8 mouse cellular contexts compared by ENCODE assay signal in genomic region chr11:116623281-116624124, GRCm38 (mm10). TPM values are rescaled to one million over a fixed set of nuclear protein-coding genes. Genes with fewer than 3 reads are reported as not detected.
DNase-seq lines count a peak whose midpoint lies in the region; ATAC-seq and TF ChIP-seq lines count a peak whose summit lies in the region.

No protein-coding gene starts in this region.

- peaks cover 39% of the 10 kb centered on the region for H3K4me1 ChIP-seq in embryonic facial prominence, embryonic 13.5 days
- H3K4me1 ChIP-seq in intestine, embryonic 14.5 days (replicated peaks; ENCODE audit: control insufficient read depth, insufficient read depth, low read length), result peaks cover 40% of the 10 kb centered on the region

- no peak for ATAC-seq in embryonic facial prominence, embryonic 13.5 days (ENCODE audit: insufficient number of reproducible peaks, insufficient read depth, low FRiP score, low TSS enrichment, low read depth)
- ATAC-seq in intestine, embryonic 14.5 days (replicated peaks; ENCODE audit: low FRiP score, low TSS enrichment, low read depth), result peak; percentile 45
- ATAC-seq in megakaryocyte, adult 5-6 weeks (ENCODE audit: poor library complexity, severe bottlenecking), result peak; percentile 11
- ATAC-seq in megakaryocyte-erythroid progenitor cell, adult 5-6 weeks (replicated peaks; ENCODE audit: low FRiP score, low TSS enrichment, poor library complexity, severe bottlenecking), result no peak

- intact Hi-C loops in left cerebral cortex, adult 2 months (cut with DNase I), result no loop called here

- H3K4me3 ChIP-seq in left cerebral cortex, adult 2 months, result peak overlapping the region; percentile 46
- H3K4me3 ChIP-seq in embryonic facial prominence, embryonic 13.5 days, result peak overlapping the region; percentile 61
- H3K4me3 ChIP-seq in intestine, embryonic 14.5 days (ENCODE audit: low read depth, low read length), result peak overlapping the region; percentile 60

- 0 out of 2 replicates have a peak overlapping the region, but pooled peaks have one; percentile 36 for H3K27ac ChIP-seq in left cerebral cortex, adult 2 months
- no peak overlapping the region for H3K27ac ChIP-seq in embryonic facial prominence, embryonic 13.5 days
- no peak overlapping the region for H3K27ac ChIP-seq in intestine, embryonic 14.5 days (ENCODE audit: low read depth)

- H3K4me2 ChIP-seq in embryonic facial prominence, embryonic 13.5 days, result peak overlapping the region; percentile 88
- H3K4me2 ChIP-seq in intestine, embryonic 14.5 days (ENCODE audit: low read length), result peak overlapping the region; percentile 83

- WGBS in embryonic facial prominence, embryonic 13.5 days, result 5% methylated on average over 40 of the region's 40 CpGs
- 7% methylated on average over 40 of the region's 40 CpGs for WGBS in intestine, embryonic 14.5 days

- TF ChIP-seq CTCF in left cerebral cortex, adult 2 months (IDR thresholded peaks at IDR 0.05), result no peak

- peaks cover 14% of the 10 kb centered on the region; the same call in 1 of the 2 replicates for H3K27me3 ChIP-seq in embryonic facial prominence, embryonic 13.5 days
- no peaks in the 10 kb centered on the region for H3K27me3 ChIP-seq in intestine, embryonic 14.5 days (replicated peaks; ENCODE audit: control insufficient read depth, insufficient read depth, low read length)

- DNase-seq in left cerebral cortex, adult 2 months (ENCODE audit: extremely low spot score in 1 of 2, low spot score in 2 of 2), result no peak
- no peak for DNase-seq in left cerebral cortex, adult 8-10 months (ENCODE audit: low spot score in 2 of 2)
- no peak for DNase-seq in intestine, embryonic 14.5 days (ENCODE audit: low spot score)
- no peak for DNase-seq in embryo, embryonic 11 days
- no peak for DNase-seq in layer of hippocampus, postnatal 36 days

- H3K36me3 ChIP-seq in embryonic facial prominence, embryonic 13.5 days, result no peaks in the 10 kb centered on the region
- H3K36me3 ChIP-seq in intestine, embryonic 14.5 days (ENCODE audit: control insufficient read depth, insufficient read depth, low read length), result no peaks in the 10 kb centered on the region

- no peaks in the 10 kb centered on the region for H3K9me3 ChIP-seq in embryonic facial prominence, embryonic 13.5 days
- H3K9me3 ChIP-seq in intestine, embryonic 14.5 days (ENCODE audit: control insufficient read depth, low read length), result no peaks in the 10 kb centered on the region

- peak overlapping the region; percentile 76 for H3K9ac ChIP-seq in embryonic facial prominence, embryonic 13.5 days
- H3K9ac ChIP-seq in intestine, embryonic 14.5 days (ENCODE audit: low read length), result peak overlapping the region; percentile 51

RNA-seq across cellular contexts. Expression of gene Rhbdf2, which starts 3.3 kb away (rescaled TPM):
- total RNA-seq in left cerebral cortex, adult 2 months (2021), result 1 to 10 TPM; 1.9 to 2.0 TPM
- 1 to 10 TPM; 1.1 to 1.6 (median 1.3) TPM for total RNA-seq in left cerebral cortex, adult 8-10 months (2022)
- 4.2 and 4.3 TPM in 2 replicates for polyA plus RNA-seq in embryonic facial prominence, embryonic 13.5 days (2015; fragmentation: Nextera tagmentation; extraction: Ambion mirVana)
- polyA plus RNA-seq in intestine, embryonic 14.5 days (2014; fragmentation: Nextera tagmentation; extraction: Ambion mirVana), result 5.7 and 5.9 TPM in 2 replicates
- 20.9 and 21.8 TPM in 2 replicates for total RNA-seq in megakaryocyte, adult 5-6 weeks (2015)
- 16.2 TPM in 2 replicates for total RNA-seq in megakaryocyte, adult 5-6 weeks (2017)
- 1 to 10 TPM in 1 of 2 experiments, under 1 TPM in 1; 0.90 to 1.4 TPM for total RNA-seq in layer of hippocampus, postnatal 36 days (2021)
- total RNA-seq in megakaryocyte-erythroid progenitor cell, adult 5-6 weeks (2014; fragmentation: Nextera tagmentation), result 4.1 and 6.1 TPM in 2 replicates
- 1.3 and 3.3 TPM in 2 replicates for total RNA-seq in megakaryocyte-erythroid progenitor cell, adult 5-6 weeks (2017)

RNA-seq across cellular contexts. Expression of gene Prcd, which starts 29.8 kb away (rescaled TPM):
- total RNA-seq in left cerebral cortex, adult 2 months (2021), result 1 to 10 TPM; 5.4 to 5.8 TPM
- 1 to 10 TPM; 5.0 to 7.0 (median 5.5) TPM for total RNA-seq in left cerebral cortex, adult 8-10 months (2022)
- polyA plus RNA-seq in embryonic facial prominence, embryonic 13.5 days (2015; fragmentation: Nextera tagmentation; extraction: Ambion mirVana), result 0.69 and 0.80 TPM in 2 replicates
- polyA plus RNA-seq in intestine, embryonic 14.5 days (2014; fragmentation: Nextera tagmentation; extraction: Ambion mirVana), result 0.75 and 1.8 TPM in 2 replicates
- total RNA-seq in megakaryocyte, adult 5-6 weeks (2015), result 0.80 TPM in 1 of 2 replicates, not detected in the other
- not detected in 2 replicates for total RNA-seq in megakaryocyte, adult 5-6 weeks (2017)
- 1 to 10 TPM; 5.0 to 5.2 TPM for total RNA-seq in layer of hippocampus, postnatal 36 days (2021)
- 2.1 TPM in 1 of 2 replicates, not detected in the other for total RNA-seq in megakaryocyte-erythroid progenitor cell, adult 5-6 weeks (2014; fragmentation: Nextera tagmentation)
- total RNA-seq in megakaryocyte-erythroid progenitor cell, adult 5-6 weeks (2017), result not detected in 2 replicates

RNA-seq across cellular contexts. Expression of gene Cygb, which starts 30.6 kb away (rescaled TPM):
- 10 to 100 TPM; 42.8 to 45.3 TPM for total RNA-seq in left cerebral cortex, adult 2 months (2021)
- total RNA-seq in left cerebral cortex, adult 8-10 months (2022), result 10 to 100 TPM; 55.8 to 62.7 (median 58.2) TPM
- 7.1 and 7.9 TPM in 2 replicates for polyA plus RNA-seq in embryonic facial prominence, embryonic 13.5 days (2015; fragmentation: Nextera tagmentation; extraction: Ambion mirVana)
- 14.5 and 16.4 TPM in 2 replicates for polyA plus RNA-seq in intestine, embryonic 14.5 days (2014; fragmentation: Nextera tagmentation; extraction: Ambion mirVana)
- total RNA-seq in megakaryocyte, adult 5-6 weeks (2015), result not detected in 2 replicates
- not detected in 2 replicates for total RNA-seq in megakaryocyte, adult 5-6 weeks (2017)
- total RNA-seq in layer of hippocampus, postnatal 36 days (2021), result 10 to 100 TPM; 72.2 to 74.8 TPM
- total RNA-seq in megakaryocyte-erythroid progenitor cell, adult 5-6 weeks (2014; fragmentation: Nextera tagmentation), result not detected in 2 replicates
- total RNA-seq in megakaryocyte-erythroid progenitor cell, adult 5-6 weeks (2017), result not detected in 2 replicates

RNA-seq across cellular contexts. Expression of gene Aanat, which starts 37.3 kb away (rescaled TPM):
- 1 to 10 TPM; 1.3 to 2.2 TPM for total RNA-seq in left cerebral cortex, adult 2 months (2021)
- total RNA-seq in left cerebral cortex, adult 8-10 months (2022), result 1 to 10 TPM in 1 of 4 experiments, under 1 TPM in 3; 0.57 to 3.2 (median 0.84) TPM
- not detected in 2 replicates for polyA plus RNA-seq in embryonic facial prominence, embryonic 13.5 days (2015; fragmentation: Nextera tagmentation; extraction: Ambion mirVana)
- not detected in 2 replicates for polyA plus RNA-seq in intestine, embryonic 14.5 days (2014; fragmentation: Nextera tagmentation; extraction: Ambion mirVana)
- total RNA-seq in megakaryocyte, adult 5-6 weeks (2015), result not detected in 2 replicates
- not detected in 2 replicates for total RNA-seq in megakaryocyte, adult 5-6 weeks (2017)
- under 1 TPM; 0.33 to 0.77 TPM for total RNA-seq in layer of hippocampus, postnatal 36 days (2021)
- total RNA-seq in megakaryocyte-erythroid progenitor cell, adult 5-6 weeks (2014; fragmentation: Nextera tagmentation), result not detected in 2 replicates
- total RNA-seq in megakaryocyte-erythroid progenitor cell, adult 5-6 weeks (2017), result not detected in 2 replicates

RNA-seq across cellular contexts. Expression of gene Ube2o, which starts 42.3 kb away (rescaled TPM):
- 100 to 1,000 TPM; 123 to 125 TPM for total RNA-seq in left cerebral cortex, adult 2 months (2021)
- total RNA-seq in left cerebral cortex, adult 8-10 months (2022), result 100 to 1,000 TPM; 115 to 119 (median 117) TPM
- 9.7 and 11.5 TPM in 2 replicates for polyA plus RNA-seq in embryonic facial prominence, embryonic 13.5 days (2015; fragmentation: Nextera tagmentation; extraction: Ambion mirVana)
- polyA plus RNA-seq in intestine, embryonic 14.5 days (2014; fragmentation: Nextera tagmentation; extraction: Ambion mirVana), result 9.7 and 9.8 TPM in 2 replicates
- 2.9 and 6.6 TPM in 2 replicates for total RNA-seq in megakaryocyte, adult 5-6 weeks (2015)
- 4.8 and 7.7 TPM in 2 replicates for total RNA-seq in megakaryocyte, adult 5-6 weeks (2017)
- total RNA-seq in layer of hippocampus, postnatal 36 days (2021), result 10 to 100 TPM; 91.3 to 98.8 TPM
- 9.2 and 28.8 TPM in 2 replicates for total RNA-seq in megakaryocyte-erythroid progenitor cell, adult 5-6 weeks (2014; fragmentation: Nextera tagmentation)
- 4.6 and 22.6 TPM in 2 replicates for total RNA-seq in megakaryocyte-erythroid progenitor cell, adult 5-6 weeks (2017)

Comparison
In these comparisons a context has a peak if more than half of its experiments do, and no peak if none do; other contexts are left out.
1. ATAC-seq: peak in intestine, embryonic 14.5 days (single experiment) and megakaryocyte, adult 5-6 weeks (single experiment); none in embryonic facial prominence, embryonic 13.5 days (single experiment) and megakaryocyte-erythroid progenitor cell, adult 5-6 weeks (single experiment).
2. RNA of gene Cygb, which starts 30.6 kb away (total RNA-seq): 72.2 to 74.8 TPM in layer of hippocampus, postnatal 36 days, 55.8 to 62.7 TPM in left cerebral cortex, adult 8-10 months and 42.8 to 45.3 TPM in left cerebral cortex, adult 2 months; not detected in megakaryocyte, adult 5-6 weeks and not detected in megakaryocyte-erythroid progenitor cell, adult 5-6 weeks; every median in the first group is over 10 times any median in the second.
3. Peak in every context shown above with its lines, with median percentiles within 50 percentile points of each other: H3K4me3 ChIP-seq.